Mouse (Mus musculus) embryonic stem cell, embryonic (primary cell): ENCODE measurements around the gene Gm572.

Experiments
- CTCF ChIA-PET, 4 experiments: fragments of 300-600 bp in 2 of 4; fragments of 350-600 bp in 2 of 4; sonication (Branson Sonifier 250); formaldehyde crosslinking; loops; one replicate each; lab custom pipeline; 2022; ENCODE audit warnings: inconsistent platforms in 2 of 4; lab: Charles Lee
- POLR2A ChIA-PET, 4 experiments: fragments of 300-600 bp in 2 of 4; fragments of 350-600 bp in 2 of 4; sonication (Branson Sonifier 250); formaldehyde crosslinking; loops; one replicate each; lab custom pipeline; 2022; ENCODE audit warnings: antibody characterized with exemption in 4 of 4, inconsistent platforms in 1 of 4; lab: Charles Lee

Gm572 gene

DNA sequence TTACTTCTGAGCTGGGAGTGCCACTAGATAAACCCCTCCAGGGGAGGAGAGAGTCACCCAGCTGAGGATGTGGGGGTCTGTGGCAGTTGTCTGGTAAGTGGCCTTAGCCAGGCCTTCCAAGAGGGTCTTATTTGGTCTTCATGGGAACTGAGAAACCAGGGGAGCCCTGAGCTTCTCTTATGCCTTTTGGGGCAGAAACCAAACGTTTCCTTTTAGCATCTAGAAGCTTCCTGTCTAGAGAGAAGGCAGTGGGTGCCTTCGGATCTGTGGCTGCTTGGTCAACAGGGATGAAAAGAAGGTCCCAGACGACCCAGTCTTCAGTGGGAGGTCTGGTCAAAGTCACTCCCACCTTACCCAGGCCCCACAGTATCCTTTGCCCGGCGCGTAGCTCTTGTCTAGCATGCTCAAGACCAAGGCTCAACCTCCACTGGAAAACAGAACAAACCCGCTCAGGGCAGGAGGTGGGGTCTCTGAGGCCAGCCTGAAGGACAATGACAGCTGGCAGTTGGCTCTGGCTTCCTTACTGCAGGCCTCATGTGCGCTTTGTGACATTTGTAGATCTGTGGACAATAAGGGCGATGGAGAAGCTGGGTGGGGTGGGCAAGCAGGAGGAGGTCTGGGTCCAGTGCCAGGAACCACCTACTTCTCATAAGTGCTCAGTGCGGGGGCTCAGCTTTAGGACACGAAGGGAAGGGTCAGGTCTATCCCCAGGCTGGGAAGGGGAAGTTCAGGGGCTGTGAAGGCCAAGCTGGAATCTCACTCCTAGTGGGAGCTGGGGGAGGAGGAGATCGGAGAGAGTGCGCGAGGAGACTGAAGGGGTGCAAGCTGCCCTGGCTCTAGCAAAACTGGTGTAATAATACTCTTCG is at the start of gene Gm572:
TSS of gene Gm572 (plus strand) at position 27 of the 866 bp plus-strand sequence.
- POLR2A ChIA-PET: interaction anchor here (0.7 to 5.5 kb wide), 38 partner anchors 8 to 432 kb away, joined by 3 to 53 read pairs (median 4); partner anchors contain the start of genes Tardbp (in 4 of the 4) and Srm (in 1 of the 4)
- CTCF ChIA-PET: interaction anchor here (0.6 to 2.4 kb wide), 40 partner anchors 8 to 548 kb away, joined by 3 to 23 read pairs (median 3); partner anchors contain the start of genes Tardbp (in 3 of the 4), Dffa (in 1 of the 4) and Disp3 (in 1 of the 4)

GRCm38 (mm10) chr4:148593996-148594395 is 49.1 kb upstream of the Gm572 start:
- ChIA-PET CTCF (interaction anchor here in 3 of 4 experiments (0.5 to 6.4 kb wide), 6 partner anchors 9 to 574 kb away, joined by 3 to 50 read pairs (median 6); partner anchors contain the start of gene Masp2 (in 1 of the 3)), POLR2A (interaction anchor here in 2 of 4 experiments (0.6 to 12.1 kb wide), 14 partner anchors 9 to 1359 kb away, joined by 3 to 275 read pairs (median 6); partner anchors contain the start of genes Masp2 (in 2 of the 2) and Exosc10 (in 1 of the 2))

DNA sequence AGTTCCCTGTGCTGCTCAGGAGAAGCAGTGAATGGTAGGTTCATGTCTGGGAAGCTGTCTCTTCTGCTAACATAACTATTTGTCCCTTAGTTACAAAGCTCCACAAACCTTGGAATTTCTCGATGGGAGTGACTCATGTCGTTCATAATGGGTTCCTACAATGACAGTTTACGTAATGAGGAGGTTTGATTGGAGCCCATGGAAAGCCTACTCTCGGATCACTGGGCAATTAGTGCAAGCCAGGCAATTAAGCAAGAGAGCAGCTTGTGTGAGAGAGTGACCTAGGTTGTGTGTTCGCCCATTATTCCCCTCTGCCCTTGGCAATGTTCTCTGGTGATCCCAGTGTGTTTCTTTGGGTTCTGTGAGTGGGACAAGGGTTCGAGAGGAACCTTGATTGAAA is 47.2 kb upstream of the Gm572 start:
- ChIA-PET POLR2A (interaction anchor here in 2 of 4 experiments (1.0 to 12.1 kb wide), 9 partner anchors 7 to 59 kb away, joined by 3 to 275 read pairs (median 5); partner anchors contain the start of gene Masp2 (in 2 of the 2)), CTCF (interaction anchor here in 2 of 4 experiments (1.1 to 6.4 kb wide), 2 partner anchors 7 to 9 kb away, joined by 5 to 50 read pairs; partner anchors contain the start of gene Masp2 (in 1 of the 2))

DNA sequence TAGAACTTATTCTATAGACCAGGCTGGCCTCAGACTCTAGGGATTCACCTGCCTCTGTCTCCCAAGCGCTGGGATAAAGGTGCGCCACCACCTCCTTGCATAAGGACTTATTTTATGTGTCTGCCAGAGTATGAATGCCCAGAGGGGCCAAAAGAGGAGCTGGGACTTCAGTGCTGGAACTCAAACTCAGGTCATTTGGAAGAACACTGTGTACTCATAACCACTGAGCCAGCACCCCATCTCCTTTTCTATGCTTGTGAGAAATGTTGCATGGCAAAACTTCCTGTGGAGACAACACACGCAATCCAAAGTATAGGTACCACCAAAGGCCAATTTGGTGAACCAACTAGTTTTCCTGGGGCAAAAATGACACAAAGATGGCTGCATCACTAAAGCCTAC is 46.4 kb upstream of the Gm572 start:
- POLR2A ChIA-PET: interaction anchor here in 2 of 4 experiments (0.7 to 12.1 kb wide), 6 partner anchors 6 to 151 kb away, joined by 3 to 250 read pairs (median 48); partner anchors contain the start of gene Masp2 (in 1 of the 2)

GRCm38 (mm10) chr4:148598826-148599225 is 44.3 kb upstream of the Gm572 start:
- POLR2A ChIA-PET: interaction anchor here in 3 of 4 experiments (0.7 to 13.6 kb wide), 26 partner anchors 8 to 561 kb away, joined by 3 to 275 read pairs (median 6); partner anchors contain the start of genes Tardbp (in 3 of the 3), Mtor (in 2 of the 3), Srm (in 2 of the 3) and Clcn6 (in 1 of the 3)
- CTCF ChIA-PET: interaction anchor here in 1 of 4 experiments (0.6 kb wide), 1 partner anchor 35 kb away, joined by 3 read pairs; no protein-coding TSS in a partner anchor

More for the DNA sequence above, 46.4 kb upstream of the Gm572 start:
- CTCF ChIA-PET: interaction anchor here in 2 of 4 experiments (0.6 to 1.1 kb wide), 2 partner anchors 55 to 426 kb away, joined by 3 to 5 read pairs; no protein-coding TSS in a partner anchor

DNA sequence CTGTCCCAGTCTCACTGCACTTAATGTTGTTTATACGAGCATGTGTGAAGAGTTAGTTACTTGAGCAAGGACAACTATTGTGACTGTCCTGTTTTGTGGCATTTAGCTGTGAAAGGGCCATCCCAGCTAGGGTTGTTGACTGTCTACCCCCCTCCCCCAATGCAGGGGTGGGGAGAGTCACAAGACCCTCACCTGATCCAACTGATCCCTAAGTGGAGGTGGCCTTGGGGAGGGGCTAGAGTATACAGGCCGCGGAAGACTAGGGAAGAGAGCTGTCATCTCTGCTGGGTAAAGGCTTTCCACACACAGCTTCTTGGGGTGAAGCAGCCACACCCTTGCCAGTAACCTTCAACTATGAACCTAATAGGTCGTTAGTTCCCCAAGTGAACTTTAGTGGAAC is 42.8 kb upstream of the Gm572 start:
- CTCF ChIA-PET: interaction anchor here in 2 of 4 experiments (0.6 to 1.9 kb wide), 9 partner anchors 8 to 786 kb away, joined by 3 to 6 read pairs (median 3); partner anchors contain the start of gene Srm (in 1 of the 2)
- POLR2A ChIA-PET: interaction anchor here (0.6 to 13.6 kb wide), 65 partner anchors 9 to 1008 kb away, joined by 3 to 275 read pairs (median 4); partner anchors contain the start of genes Srm (in 4 of the 4), Tardbp (in 3 of the 4), Exosc10 (in 2 of the 4) and Gm572 (in 2 of the 4)

GRCm38 (mm10) chr4:148601871-148602270 is 41.2 kb upstream of the Gm572 start:
- ChIA-PET POLR2A (interaction anchor here (0.6 to 13.6 kb wide), 23 partner anchors 9 to 1007 kb away, joined by 3 to 275 read pairs (median 8); partner anchors contain the start of genes Tardbp (in 3 of the 4), Srm (in 2 of the 4), Exosc10 (in 1 of the 4) and Fbxo6 (in 1 of the 4)), CTCF (interaction anchor here in 2 of 4 experiments (0.6 to 4.3 kb wide), 5 partner anchors 9 to 433 kb away, joined by 3 to 50 read pairs (median 6); partner anchors contain the start of gene Srm (in 1 of the 2))

- POLR2A ChIA-PET: interaction anchor here in 2 of 4 experiments (0.7 to 13.6 kb wide), 23 partner anchors 9 to 666 kb away, joined by 3 to 275 read pairs (median 10); partner anchors contain the start of genes Srm (in 2 of the 2), Tardbp (in 2 of the 2), Fbxo6 (in 1 of the 2) and Mtor (in 1 of the 2)
- CTCF ChIA-PET: interaction anchor here in 2 of 4 experiments (0.6 to 4.3 kb wide), 6 partner anchors 9 to 432 kb away, joined by 3 to 50 read pairs (median 6); partner anchors contain the start of gene Srm (in 1 of the 2)
These were observed 40.6 kb upstream of the Gm572 start, which contains the start of gene Masp2 for GRCm38 (mm10) chr4:148602357-148603120. Gene Masp2, plus strand, starts transcription at chr4:148602554.

- ChIA-PET POLR2A (interaction anchor here (0.7 to 13.6 kb wide), 43 partner anchors 8 to 667 kb away, joined by 3 to 275 read pairs (median 5); partner anchors contain the start of genes Srm (in 3 of the 4), Tardbp (in 3 of the 4), Clcn6 (in 1 of the 4) and Exosc10 (in 1 of the 4)), CTCF (interaction anchor here (0.6 to 4.3 kb wide), 19 partner anchors 10 to 489 kb away, joined by 3 to 50 read pairs (median 5); partner anchors contain the start of genes Srm (in 2 of the 4), Disp3 (in 1 of the 4), Fbxo2 (in 1 of the 4) and Fbxo44 (in 1 of the 4))
These were observed 39.6 kb upstream of the Gm572 start for GRCm38 (mm10) chr4:148603376-148604139.

DNA sequence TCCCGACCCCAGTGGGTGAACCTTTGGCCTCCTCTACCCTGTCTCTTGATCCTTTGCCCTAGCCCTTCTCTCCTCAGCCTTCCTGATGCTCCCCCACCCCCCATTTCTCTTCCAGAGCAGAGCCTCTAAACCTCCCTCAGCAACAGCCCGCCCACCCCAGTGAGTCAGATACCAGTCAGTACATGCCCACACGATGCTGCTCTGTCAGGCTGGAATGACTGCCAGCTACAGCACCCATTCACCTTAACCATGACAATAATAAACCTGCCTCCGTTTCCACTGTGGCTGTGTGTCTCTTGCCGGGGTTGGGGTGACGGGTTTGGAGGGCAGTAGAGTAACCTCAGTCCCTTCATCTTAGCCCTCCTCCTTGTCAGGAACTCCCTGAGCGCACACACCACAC is 39.0 kb upstream of the Gm572 start:
- ChIA-PET CTCF (interaction anchor here (0.5 to 4.3 kb wide), 46 partner anchors 10 to 489 kb away, joined by 3 to 50 read pairs (median 4); partner anchors contain the start of genes Srm (in 2 of the 4), Disp3 (in 1 of the 4), Fbxo2 (in 1 of the 4) and Fbxo44 (in 1 of the 4)), POLR2A (interaction anchor here in 3 of 4 experiments (0.7 to 13.6 kb wide), 42 partner anchors 8 to 668 kb away, joined by 3 to 275 read pairs (median 5); partner anchors contain the start of genes Srm (in 3 of the 3), Tardbp (in 3 of the 3), Clcn6 (in 1 of the 3) and Exosc10 (in 1 of the 3))

DNA sequence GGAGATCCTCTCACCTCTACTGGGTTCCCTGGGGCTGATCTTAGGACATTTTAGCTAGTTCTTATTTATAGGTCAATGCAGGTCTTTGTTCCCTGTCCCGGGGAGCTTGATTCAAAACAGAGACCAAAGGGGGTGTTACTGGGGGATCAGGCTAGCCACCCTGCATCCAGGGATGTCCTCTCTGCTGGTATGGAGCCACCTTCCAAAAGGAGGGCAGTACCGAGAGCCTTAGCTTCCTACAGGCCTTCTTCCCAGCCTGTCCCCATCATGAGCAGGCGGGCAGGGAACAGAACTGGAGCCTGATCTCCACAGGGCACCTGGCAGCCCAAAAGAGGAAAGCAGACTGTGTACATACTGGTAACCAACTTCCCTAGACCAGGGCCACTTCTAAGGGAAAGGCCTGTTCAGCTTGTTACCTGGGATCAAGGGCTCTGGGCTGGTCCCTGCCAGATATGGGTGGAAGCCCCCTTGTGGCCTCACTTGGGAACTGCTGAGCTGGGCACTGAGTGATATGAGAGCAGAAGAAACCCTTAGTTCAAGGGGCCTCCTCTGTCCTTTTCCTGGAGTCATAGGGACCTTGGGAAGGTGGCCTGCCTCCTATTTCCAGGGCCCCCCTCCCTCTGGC is 38.5 kb upstream of the Gm572 start:
- ChIA-PET CTCF (interaction anchor here (0.5 to 4.3 kb wide), 51 partner anchors 9 to 490 kb away, joined by 3 to 50 read pairs (median 3); partner anchors contain the start of genes Srm (in 2 of the 4), Disp3 (in 1 of the 4), Fbxo2 (in 1 of the 4) and Fbxo44 (in 1 of the 4)), POLR2A (interaction anchor here in 3 of 4 experiments (0.6 to 13.6 kb wide), 41 partner anchors 7 to 644 kb away, joined by 3 to 275 read pairs (median 5); partner anchors contain the start of genes Srm (in 3 of the 3), Tardbp (in 3 of the 3), Clcn6 (in 1 of the 3) and Fbxo2 (in 1 of the 3))

- ChIA-PET POLR2A (interaction anchor here in 2 of 4 experiments (0.6 to 13.6 kb wide), 16 partner anchors 7 to 235 kb away, joined by 3 to 275 read pairs (median 5); partner anchors contain the start of genes Gm572 (in 2 of the 2), Srm (in 2 of the 2), Tardbp (in 2 of the 2) and Masp2 (in 1 of the 2)), CTCF (interaction anchor here in 3 of 4 experiments (0.6 to 1.6 kb wide), 17 partner anchors 14 to 642 kb away, joined by 3 to 9 read pairs (median 4); partner anchors contain the start of genes Gm572 (in 1 of the 3), Srm (in 1 of the 3) and Ubiad1 (in 1 of the 3))
These were observed 35.4 kb upstream of the Gm572 start for GRCm38 (mm10) chr4:148607758-148608157.

- POLR2A ChIA-PET: interaction anchor here in 3 of 4 experiments (0.5 to 13.6 kb wide), 17 partner anchors 9 to 252 kb away, joined by 3 to 275 read pairs (median 22); partner anchors contain the start of genes Srm (in 2 of the 3), Tardbp (in 2 of the 3), Gm572 (in 1 of the 3) and Masp2 (in 1 of the 3)
These were observed 33.3 kb upstream of the Gm572 start for GRCm38 (mm10) chr4:148609805-148610204.

More at GRCm38 (mm10) chr4:148609805-148610204, 33.3 kb upstream of the Gm572 start:
- CTCF ChIA-PET: interaction anchor here in 1 of 4 experiments (0.5 kb wide), 1 partner anchor 169 kb away, joined by 3 read pairs; no protein-coding TSS in a partner anchor
